ENCODE assay signal across 21 mouse cellular contexts in the genomic region with DNA sequence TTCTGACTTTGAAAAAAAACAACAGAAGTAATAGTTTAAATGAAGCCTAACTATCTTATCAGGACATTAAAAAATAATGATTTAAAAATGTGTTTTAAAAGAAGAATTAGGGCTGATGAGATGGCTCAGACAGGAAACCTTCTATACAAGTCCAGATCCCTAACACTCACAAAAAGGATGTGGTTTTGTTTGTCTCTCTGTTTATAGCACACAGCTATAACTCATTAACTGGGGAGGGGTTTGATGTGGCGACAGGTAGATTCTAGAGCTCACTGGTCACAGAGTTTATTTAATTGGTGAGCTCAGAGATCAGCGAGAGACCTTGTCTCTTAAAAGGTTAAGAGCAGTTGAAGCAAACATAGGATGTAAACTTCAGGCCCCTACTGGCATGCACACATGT.
"Had no signal": no experiment of that assay in that cellular context is flagged by ENCODE, and none has a peak within 500 bp of the region (broad histone marks: within the 10 kb centered on the region; RNA-seq: fewer than 3 reads in every experiment).

No protein-coding gene starts in this region.

- ATAC-seq: hindbrain, embryonic 16.5 days; hindbrain, postnatal 0 days; intestine, embryonic 15.5 days; intestine, embryonic 16.5 days; intestine, postnatal 0 days had no signal

- DNase-seq: heart, postnatal 10 days; heart, postnatal 14 days; heart, postnatal 36 days; heart, postnatal 4 days; kidney, adult 11 months; kidney, adult 18-20 months; kidney, adult 2 months; kidney, adult 8-10 months; kidney, adult 9 months; kidney, postnatal 10 days; kidney, postnatal 14 days; kidney, postnatal 25 days; kidney, postnatal 36 days; kidney, postnatal 4 days; layer of hippocampus, adult 9-11 months; layer of hippocampus, postnatal 36 days had no signal
